Mouse (Mus musculus): ENCODE measurements around the gene Acss2.

The Acss2 gene

DNA sequence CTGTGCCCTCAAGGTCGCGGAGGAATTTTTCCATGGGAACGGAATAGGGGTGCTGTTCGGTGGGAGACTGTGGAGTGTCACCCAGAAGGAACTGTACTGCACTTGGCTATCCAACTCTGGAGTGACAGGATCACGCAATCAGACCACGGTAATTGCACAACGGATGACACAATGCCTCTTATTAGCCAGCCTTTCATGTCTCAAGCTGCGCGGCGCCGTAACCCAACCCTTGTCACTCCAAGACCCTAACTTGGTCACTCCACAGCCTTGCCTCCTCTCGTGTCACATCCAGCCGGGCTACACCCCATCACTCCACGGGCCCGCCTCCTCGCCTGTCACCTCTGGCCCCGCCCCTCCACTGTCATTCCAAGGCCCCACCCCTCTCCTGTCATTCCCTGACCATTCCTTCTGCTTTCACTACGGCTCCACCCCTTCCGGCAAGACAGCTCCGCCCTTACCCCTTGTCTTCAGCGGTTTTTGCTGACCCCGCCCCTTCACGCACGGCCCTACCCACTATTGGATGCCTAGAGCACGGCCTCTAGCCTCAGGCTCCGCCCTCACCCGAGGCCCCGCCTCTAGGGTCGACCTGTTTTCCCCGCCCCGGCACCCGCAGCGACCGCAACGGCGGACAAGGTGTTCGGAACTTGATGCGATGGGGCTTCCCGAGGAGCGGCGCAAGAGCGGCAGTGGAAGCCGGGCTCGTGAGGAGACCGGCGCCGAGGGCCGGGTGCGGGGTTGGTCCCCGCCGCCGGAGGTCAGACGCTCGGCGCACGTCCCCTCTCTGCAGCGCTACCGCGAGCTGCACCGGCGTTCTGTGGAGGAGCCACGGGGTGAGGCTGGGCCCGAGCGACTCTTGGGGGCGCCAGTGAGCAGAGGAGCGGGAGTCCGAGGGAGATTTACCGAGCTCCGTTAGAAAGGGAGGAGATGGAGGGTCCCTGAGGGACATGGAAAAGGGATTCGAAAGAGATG is at the start of gene Acss2, which contains the start of gene Ggt7:
Gene Acss2 (plus strand): TSS at position 494 of the 969 bp plus-strand sequence.
Gene Ggt7 (minus strand): TSS at position 783 of the 969 bp plus-strand sequence.
- peak; percentile 100 for DNase-seq (ENCODE audit: inconsistent age in 2 of 2, low spot score in 1 of 2)

DNA sequence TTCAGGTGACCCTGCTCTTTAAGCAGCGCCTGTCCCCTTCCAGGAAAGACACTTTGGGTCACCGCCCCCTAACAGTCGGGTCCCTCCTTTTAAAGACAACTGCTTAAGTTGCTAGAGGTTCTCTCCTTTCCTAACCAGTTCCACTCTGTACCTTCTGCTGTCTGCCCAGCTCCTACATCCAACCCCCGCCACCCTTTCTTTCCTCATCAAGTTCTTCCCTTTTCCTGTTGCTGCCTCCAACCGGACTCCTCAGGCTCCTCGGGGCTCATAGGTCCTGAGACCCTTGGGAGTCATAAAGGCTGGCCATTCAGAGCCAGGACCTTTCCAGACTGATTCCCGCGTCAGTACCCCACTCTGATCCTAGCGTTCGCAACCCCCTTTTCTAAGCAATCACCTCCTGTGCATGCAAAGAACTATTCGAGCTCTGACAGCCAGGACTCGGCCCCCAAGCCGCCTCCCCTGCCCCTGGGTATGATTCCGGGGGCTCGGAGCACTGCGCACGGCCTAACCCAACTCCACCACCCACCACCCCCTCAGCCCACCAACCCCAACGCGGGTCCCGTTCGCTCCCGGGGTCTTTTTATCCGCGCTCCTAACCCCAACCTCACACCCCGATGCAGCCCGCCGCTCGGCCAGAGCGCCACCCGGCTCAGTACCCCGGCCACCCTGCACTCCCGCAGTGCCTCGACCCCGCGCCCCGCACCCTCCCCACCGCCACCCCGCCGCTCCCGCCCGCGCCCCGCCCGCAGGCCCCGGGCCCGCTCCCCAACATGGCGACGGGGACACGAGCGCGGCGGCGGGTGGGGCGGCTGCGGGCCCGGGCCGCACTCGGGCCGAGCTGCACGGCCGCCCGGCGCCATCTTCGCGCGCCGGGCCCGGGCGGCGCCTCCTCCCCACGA is 44.8 kb upstream of the Acss2 start:
- DNase-seq (ENCODE audit: inconsistent age in 2 of 2, low spot score in 1 of 2), result peak; percentile 60 to 90

DNA sequence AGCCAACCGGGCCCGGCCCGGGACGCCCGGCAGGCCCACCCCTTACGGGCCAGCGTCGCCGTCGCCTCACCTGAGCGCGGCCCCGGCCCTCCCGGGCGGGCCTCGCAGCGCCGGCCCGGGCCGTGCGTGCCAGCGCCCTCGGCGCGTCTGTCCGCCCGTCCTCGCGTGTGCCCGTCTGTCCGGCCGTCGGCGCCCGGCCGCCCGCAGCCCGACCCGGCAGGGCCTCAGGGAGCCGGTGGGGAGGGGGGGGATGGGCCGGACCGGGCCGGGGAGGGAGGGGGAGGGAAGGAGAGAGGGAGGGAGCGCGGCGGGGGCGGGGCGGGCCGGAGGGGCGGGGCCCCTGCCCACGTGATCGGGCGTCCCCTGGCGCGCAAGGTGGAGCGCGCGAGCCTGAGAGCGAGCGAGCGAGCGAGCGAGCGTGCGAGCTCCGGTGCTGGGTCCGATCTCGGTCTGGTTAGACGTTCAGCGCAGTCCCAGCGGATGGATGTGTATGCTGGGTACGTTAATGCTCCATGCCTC is 44.1 kb upstream of the Acss2 start, which contains the start of gene Ncoa6:
Gene Ncoa6 (minus strand): TSS at position 325 of the 519 bp plus-strand sequence.
- DNase-seq (ENCODE audit: inconsistent age in 2 of 2, low spot score in 1 of 2), result peak in 1 of 2 experiments; percentile 86

DNA sequence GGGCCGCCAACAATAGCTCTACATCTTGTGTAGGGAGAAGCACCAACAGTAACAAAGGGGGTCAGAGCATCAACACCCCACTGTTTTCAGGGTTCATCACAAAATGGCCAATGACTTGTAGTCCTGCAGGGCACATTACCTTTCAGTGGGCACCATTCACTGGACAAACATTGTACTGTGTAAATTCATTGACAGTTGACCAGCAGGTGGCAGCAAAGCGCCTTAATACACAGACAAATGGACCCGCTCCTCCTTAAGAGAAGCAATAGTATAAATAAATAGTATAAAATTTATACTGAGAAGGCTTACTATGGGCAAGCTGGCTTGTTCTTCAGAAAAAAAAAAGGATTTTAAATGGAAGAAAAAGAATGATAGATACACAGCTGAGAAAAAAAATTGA is 35.7 kb upstream of the Acss2 start:
- DNase-seq (ENCODE audit: inconsistent age in 2 of 2, low spot score in 1 of 2), result peak; percentile 52 to 85

DNA sequence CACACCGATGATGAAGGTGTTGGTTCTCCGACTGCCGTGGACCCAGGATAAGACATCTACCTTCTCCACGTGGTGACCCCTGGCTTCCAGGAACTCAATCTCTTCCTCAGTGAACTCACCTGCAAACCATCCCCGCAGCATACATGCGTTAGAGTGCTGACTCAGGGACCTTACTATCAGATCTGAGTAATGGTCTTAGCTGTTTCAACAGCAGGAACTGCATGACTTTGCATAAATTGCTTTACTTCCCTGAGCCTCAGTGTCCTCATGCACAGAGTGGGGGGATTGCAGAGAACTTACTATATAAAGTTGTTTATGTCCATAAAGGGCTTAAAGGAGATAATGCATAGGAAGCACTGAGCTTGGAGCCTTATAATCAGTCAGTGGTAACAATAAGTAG is 26.8 kb upstream of the Acss2 start:
- DNase-seq (ENCODE audit: inconsistent age in 2 of 2, low spot score in 1 of 2), result no peak

DNA sequence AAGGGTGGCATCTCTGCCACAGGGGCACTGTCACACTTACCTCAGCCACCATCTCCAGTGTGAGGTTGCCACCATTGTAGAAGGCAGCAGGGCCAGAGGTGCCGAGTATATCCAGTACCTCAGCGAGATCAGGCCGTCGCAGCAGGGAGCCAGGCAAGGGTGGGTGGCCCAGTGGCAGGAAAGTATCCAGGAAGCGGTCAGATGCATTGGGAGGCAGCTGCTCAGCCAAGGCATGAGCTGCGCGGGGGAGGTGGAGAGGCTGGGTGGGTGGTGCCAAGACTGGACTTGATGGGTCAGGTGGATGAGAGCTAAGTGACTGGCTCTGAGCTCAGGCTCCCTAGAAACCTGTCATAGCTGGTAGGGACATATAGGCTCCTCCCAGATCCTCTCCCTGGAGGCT is 15.2 kb upstream of the Acss2 start:
- no peak for DNase-seq (ENCODE audit: inconsistent age in 2 of 2, low spot score in 1 of 2)

DNA sequence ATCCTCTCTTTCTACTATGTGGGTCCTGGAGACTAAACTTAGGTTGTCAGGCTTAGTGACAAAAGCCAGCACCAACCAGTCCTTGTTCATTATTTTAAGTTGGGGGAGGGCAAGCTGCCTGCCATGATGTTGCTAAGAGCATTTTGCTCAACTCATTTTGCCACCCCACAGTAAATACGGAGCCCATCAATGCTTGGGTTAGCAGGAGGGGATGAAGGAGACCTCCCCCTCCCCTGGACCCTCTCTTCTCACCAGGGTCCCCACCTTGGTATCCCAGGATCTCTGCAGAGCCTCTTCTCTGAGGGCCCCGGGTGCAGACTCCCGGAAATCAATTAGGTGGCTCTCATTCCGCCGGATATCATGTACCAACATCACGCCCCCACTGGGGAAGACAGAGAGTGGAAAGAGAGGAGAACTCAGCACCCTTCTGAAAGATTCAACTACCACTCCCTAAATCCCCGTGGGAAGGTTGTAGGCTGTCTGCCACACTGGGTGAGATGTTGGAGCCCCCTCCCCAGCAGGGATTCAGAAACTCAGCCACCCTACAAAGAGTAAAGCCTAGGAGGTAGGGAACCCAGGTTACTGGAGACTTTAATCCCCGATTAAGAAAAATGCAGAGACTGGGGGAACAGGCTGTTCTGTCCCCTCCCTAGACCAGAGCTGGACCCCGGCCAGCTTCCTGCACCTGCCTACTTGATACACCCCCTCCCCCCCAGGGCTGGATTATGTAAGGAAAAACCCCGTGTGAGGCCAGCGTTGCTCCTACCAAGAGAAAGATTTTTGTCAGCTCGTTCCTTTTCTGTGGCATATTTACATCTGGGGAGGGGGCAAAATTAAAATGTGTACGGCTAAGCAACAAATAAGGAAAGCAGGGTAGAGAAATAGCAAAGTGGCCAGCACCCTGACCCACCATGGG is 13.1 kb upstream of the Acss2 start:
- DNase-seq (ENCODE audit: inconsistent age in 2 of 2, low spot score in 1 of 2), result no peak

DNA sequence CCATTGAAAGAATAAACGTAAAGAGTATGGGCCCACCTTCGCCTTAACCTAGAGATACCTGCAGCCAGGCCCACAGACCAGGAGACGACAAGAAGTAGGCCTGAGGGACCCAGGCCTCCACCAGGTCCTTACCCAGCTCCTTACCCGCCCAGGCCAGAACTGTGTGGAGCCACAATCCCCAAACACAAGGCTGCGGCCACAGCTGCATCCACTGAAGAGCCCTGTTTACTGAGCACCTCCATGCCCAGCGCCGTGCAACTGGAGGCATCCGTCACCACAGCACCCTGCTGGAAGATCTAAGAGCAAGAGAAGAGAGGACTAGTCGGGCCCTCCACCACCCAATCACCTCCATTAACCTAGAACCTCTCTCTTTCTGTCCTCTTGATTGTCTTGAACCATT is 11.9 kb upstream of the Acss2 start:
- DNase-seq (ENCODE audit: inconsistent age in 2 of 2, low spot score in 1 of 2), result no peak

DNA sequence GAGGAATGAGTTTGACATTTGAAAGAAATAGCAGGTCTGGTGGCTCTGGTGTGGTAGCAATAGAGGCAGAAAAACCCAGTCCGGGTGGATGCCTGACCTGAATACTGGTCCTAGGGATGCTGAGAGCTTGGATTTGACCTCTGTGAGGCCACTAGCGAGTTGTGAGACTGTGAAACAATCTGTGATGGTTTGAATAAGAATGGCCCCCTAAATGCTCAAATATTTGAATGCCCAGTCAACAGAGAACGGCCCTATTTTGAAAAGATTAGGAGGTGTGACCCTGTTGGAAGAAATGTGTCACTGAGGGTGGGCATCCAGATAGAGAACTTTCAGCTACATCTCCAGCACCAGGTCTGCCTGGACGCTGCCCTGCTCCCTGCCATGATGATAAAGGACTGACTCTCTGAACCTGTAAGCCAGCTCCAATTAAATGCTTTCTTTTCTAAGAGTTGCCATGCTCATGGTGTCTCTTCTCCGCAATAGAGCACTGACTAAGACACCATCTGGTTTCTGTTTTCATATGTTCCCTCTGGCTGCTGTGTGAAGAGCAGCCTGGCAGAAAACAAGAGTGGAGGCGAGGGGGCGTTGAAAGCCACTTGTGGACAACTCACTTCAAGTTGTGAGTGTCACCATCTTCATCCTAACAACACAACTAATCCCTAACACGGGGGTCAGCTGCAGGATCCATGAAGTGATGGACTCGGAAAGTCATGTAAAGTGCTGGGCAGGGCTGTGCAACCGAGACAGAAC is 9.9 kb upstream of the Acss2 start:
- DNase-seq (ENCODE audit: inconsistent age in 2 of 2, low spot score in 1 of 2), result no peak

DNA sequence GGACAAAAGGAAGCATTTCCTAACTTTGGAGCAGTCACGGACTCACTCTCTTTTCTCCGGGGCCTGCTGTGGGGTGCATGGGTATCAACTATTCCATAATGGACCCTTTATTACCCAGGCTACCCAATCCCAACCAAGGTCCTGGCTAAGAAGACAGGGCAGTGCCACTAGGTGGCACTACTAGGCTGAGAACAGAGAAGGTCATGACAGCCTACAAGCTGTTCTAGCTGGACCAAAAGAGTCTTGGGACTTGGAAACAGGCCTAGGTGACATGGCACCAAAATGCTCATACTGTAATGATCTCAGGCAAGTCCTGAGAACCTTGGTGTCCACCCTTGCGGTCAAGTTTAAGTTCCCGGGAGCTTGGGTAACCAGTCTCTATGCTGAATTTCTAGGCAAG is 5.3 kb upstream of the Acss2 start:
- DNase-seq (ENCODE audit: inconsistent age in 2 of 2, low spot score in 1 of 2), result peak; percentile 70 to 83

DNA sequence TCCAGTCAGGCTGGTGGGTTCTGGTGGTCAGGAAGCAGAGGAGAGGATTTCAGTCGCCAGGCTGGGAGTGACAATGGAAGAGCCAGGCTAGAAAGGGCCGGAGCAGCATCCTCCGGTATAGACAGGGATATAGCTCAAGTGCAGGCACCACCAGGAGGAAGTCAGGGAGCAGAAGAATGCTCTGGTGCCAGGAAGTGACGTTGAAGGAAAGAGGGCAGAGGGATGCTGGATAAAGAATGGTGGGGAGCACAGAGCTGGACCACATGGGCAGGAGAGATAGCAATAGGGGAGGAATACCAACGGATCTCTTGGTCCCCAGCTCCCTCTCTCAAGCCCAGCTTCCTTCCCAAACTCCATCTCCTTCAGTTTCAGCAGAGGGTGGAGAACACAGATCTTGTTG is 4.2 kb upstream of the Acss2 start:
- DNase-seq (ENCODE audit: inconsistent age in 2 of 2, low spot score in 1 of 2), result no peak

DNA sequence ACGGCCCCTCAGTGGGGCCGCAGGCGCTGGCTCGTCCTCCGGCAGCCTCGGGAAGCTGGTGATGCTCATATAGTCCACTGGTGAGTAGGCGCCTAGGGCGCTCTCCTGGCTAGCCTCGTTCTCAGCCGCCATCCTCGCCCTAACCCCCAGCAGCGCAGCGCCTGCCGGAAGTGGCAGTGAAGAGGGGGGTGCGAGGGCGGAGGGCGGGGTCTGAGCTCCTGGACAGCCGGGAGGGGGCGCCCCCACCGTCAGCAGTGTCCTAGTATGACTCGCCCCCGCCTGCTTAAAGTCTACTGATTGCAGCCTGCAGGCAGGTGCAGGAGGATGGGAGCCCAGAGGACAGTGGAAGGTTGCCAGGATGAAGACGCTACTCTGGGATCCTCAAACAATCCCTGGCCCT is 3.1 kb upstream of the Acss2 start:
- DNase-seq (ENCODE audit: inconsistent age in 2 of 2, low spot score in 1 of 2), result peak; percentile 75 to 85

DNA sequence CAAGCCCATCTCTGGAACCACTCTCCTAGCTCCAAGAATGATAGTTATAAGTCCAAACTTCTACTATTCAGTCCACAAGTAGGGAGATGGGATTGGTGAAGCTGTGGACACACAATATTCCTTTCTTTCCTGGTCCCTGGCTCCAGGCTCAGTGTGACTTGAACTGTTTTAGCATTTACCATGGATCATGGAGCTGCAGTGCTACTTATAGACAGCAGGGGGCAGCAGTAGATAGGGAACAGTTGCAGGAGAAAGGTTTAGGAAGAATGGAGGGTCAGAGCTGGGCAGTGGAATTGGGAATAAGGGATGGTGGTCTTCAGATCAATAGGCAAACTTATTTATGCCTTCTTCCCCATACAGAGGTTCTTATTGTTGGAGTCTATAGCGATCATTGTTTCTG is 1.8 kb upstream of the Acss2 start:
- DNase-seq (ENCODE audit: inconsistent age in 2 of 2, low spot score in 1 of 2), result peak; percentile 64 to 91

DNA sequence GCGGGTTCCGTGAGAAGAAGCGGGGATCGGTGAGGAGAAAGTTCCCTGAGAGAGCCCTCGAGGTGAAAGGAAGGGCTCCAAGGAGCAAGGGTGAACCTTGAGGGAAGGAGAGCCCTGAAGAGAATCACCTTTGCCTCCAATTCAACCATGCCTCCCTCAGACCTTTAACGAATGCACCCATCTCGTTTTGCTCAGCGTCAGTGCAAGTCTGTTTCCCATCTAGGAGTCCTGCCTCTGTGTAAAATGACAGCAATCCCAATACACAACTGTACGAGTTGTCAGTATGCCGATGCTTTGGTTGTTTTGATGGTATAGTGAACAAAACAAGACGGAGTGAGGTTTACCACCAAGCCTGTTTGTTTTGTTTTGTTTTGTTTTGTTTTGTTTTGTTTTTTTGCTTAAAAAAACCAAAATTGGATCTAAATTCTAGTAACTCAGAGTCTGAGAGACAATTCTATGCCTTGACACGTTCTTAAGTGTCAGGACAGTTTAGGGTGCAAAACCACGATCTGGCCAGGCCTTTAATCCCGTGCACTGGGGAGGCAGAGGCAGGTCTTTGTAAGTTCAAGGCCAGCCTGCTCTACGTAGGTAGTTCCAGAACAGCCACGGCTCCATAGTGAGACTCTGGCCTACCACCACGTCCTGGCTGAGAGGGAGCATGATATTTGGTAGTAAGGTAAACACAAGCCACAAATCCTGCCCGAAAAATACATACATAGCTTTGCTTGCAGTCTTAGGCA is 953 bp downstream of the Acss2 start:
- DNase-seq (ENCODE audit: inconsistent age in 2 of 2, low spot score in 1 of 2), result peak; percentile 34 to 58

DNA sequence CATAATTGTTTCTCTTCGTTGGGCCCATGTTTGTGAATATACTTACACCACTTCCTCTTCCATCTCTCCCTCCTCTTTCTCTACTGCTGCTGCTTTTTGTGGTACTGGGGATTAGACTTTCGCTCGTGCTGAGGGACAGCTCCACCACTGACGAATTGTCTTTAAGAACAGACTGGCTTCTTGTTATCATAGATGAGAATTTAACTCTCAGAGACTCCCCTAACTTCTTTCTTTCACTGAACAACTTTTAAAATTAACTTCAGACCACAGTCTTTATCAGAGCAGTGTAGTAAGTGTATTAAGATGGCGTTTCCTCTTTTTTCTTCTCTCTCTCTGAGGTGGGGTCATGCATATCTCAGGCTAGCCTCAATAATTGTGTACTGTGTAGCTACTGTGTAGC is 6.0 kb downstream of the Acss2 start:
- DNase-seq (ENCODE audit: inconsistent age in 2 of 2, low spot score in 1 of 2), result no peak

DNA sequence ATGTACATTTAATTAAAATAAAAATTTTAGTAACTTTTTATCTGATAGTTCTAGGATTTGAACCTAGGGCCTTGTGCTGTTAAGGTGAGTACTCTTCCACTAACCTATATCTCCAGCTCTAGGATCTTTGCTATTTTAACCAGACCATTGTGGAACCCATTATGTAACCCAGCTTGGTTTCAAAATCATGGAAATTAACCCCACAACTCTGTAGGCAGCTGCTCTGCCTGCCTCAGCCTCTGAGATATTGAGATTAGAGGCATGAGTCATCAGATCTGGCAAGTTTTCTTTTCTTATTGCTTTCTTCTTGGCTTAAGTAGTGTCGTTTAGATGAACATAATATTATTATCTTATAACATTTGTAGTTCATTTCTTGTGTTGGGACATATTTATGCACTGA is 6.6 kb downstream of the Acss2 start:
- DNase-seq (ENCODE audit: inconsistent age in 2 of 2, low spot score in 1 of 2), result peak in 1 of 2 experiments; percentile 47

DNA sequence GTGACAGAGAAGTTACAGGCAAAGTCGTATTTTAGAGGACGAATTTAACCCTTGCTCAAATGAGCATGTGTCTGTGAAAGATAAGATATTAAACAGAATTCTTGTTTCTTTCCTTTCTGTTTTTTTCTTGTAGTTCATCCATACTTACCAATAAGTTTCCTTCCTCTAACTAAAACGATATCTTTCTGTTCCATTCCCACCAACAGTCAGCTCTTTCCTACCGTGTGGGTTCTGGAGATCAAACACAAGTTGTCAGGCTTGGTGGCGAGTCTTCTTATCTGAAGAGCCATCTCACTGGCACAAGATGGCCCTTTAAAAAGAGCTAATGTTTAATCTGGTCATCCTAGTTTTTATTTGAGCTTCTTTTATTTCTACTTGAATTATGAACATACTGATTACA is 9.6 kb downstream of the Acss2 start:
- DNase-seq (ENCODE audit: inconsistent age in 2 of 2, low spot score in 1 of 2), result no peak

DNA sequence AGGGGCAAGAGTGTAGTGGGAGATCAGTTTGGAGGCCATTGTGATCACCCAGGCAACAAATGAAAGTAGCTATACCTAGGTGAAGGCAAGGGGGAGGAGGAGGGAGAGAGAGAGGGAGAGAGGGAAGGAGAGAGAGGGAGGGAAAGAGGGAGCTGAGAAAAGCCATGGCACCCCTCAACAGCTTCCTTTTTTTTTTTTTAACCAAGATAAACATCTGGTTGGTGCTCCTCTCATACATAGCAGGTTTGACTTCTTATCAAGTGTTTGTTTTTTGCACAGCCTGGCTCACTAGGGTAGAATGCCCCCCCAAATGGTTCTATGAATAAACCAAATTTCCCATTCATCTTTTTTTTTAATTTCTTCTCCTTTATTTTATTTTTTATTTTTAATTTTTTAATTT is 18.5 kb downstream of the Acss2 start:
- no peak for DNase-seq (ENCODE audit: inconsistent age in 2 of 2, low spot score in 1 of 2)

All from adrenal gland, adult (tissue).